Mouse (Mus musculus): Measurements from ENCODE around the gene Ccnt1.

Ccnt1 gene

DNA sequence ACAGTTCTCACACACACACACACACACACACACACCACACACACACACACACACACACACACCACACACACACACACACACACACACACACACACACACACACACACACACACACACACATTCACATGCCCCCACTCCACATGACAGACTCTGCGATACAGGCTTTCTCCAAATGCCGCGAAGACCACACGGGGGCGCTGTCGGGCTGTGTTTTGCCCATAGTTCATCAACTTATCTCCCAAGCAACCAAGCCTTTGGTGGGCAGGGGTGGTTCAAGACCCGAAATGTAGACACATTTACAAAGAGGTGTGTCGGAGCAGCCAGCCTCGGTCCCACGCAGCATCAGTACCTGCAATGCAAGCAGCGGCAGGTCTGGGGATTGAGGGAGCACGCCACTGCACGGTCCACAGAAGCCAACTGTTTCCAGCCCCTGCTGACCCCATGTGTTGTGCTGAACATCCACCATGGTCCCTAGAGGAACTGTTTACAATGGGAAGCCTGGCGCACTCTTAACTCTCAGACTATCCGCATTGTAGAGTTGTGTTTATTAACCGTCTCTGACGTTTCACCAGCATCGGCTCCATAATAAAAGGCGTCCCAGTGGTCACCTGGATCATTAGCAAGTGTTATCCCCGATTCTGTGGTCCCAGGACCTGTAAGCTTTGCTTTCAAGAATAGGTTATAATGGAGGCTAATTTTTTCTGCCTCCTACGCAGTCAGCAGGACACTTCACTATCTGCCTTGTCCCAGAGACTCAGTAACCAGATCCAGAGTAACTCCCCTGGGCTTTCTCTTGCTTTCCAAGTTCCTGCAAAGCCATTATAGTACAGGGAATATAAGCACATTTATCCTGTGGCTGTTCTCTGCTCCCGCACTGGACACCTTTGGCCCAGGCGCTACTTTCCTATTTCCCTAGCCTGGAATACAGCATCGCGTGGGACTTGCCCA, 60.0 kb downstream of the Ccnt1 start:
- no peak for TF ChIP-seq GATA4 (IDR thresholded peaks at IDR 0.05; ENCODE audit: insufficient replicate concordance, low read length)

- TF ChIP-seq GATA4 (IDR thresholded peaks at IDR 0.05; ENCODE audit: insufficient replicate concordance, low read length), result no peak
Measured at GRCm38 (mm10) chr15:98509387-98509786, 61.3 kb downstream of the Ccnt1 start.

- TF ChIP-seq GATA4 (IDR thresholded peaks at IDR 0.05; ENCODE audit: insufficient replicate concordance, low read length), result no peak
Measured at GRCm38 (mm10) chr15:98507321-98507720, 63.4 kb downstream of the Ccnt1 start.

- no peak for TF ChIP-seq GATA4 (IDR thresholded peaks at IDR 0.05; ENCODE audit: insufficient replicate concordance, low read length)
Measured at GRCm38 (mm10) chr15:98506253-98506957, 64.3 kb downstream of the Ccnt1 start.

DNA sequence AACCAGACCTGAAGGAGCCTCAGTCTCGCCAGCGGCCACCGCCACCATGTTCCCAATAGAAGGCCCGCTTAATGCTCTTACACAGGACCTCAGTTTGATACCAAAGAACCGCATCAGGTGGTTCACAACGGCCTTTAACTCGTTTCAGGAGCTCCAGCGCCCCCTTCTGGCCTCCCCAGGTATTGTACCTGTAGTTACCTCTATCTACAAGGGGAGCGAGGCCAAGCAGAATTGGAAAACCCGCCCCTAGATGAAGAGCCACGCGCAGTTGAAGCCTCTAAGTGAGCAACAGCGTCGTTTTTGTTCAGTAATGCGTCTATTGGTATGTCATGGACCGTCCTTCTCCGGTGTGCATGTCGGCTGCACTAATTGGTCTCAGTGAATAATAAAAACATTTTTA, 66.2 kb downstream of the Ccnt1 start:
- no peak for TF ChIP-seq GATA4 (IDR thresholded peaks at IDR 0.05; ENCODE audit: insufficient replicate concordance, low read length)

DNA sequence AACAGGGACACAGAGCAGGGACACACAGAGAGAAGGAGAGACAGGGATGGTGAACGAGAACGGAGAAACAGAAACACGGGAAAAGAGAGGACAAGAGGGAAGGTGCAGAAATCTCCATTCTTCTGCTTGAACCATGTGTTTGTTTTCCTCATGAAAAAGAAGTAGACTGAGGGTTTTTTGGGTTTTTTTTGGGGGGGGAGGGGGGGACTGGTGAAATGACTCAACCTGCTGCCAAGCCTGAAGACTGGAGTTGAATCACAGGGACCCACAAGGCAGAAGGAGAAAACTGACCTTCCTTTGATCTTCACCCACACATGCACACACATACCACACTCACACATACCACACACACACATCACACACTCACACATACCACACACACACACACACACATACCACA, 67.4 kb downstream of the Ccnt1 start:
- TF ChIP-seq GATA4 (IDR thresholded peaks at IDR 0.05; ENCODE audit: insufficient replicate concordance, low read length), result no peak

GRCm38 (mm10) chr15:98497631-98498030, 73.1 kb downstream of the Ccnt1 start:
- no peak for TF ChIP-seq GATA4 (IDR thresholded peaks at IDR 0.05; ENCODE audit: insufficient replicate concordance, low read length)

GRCm38 (mm10) chr15:98492102-98492501, 78.6 kb downstream of the Ccnt1 start, which contains the start of gene Olfr279:
Gene Olfr279 (plus strand): TSS chr15:98492402.
- no peak for TF ChIP-seq GATA4 (IDR thresholded peaks at IDR 0.05; ENCODE audit: insufficient replicate concordance, low read length)

DNA sequence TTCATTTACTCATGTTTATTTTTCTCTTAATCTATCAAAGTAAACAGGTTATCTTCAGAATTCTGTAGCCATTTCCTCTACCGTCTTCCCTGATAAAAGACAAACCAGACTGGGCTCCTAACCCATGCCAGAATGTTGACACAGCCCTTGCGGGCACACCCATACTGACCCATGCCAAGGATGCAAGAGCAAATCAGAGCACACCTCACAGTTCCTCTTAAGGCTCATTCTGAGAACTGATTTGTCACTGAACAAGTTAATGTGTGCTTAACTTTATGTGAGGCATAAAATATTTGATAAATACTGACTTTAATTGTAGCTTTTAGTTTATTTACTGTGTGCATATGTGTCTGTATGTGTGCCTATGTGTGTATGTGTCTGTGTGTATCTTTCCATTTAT, 79.4 kb downstream of the Ccnt1 start:
- no peak for TF ChIP-seq GATA4 (IDR thresholded peaks at IDR 0.05; ENCODE audit: insufficient replicate concordance, low read length)
